Mouse (Mus musculus) heart, embryonic 11.5 days (tissue): ENCODE measurements around the gene Zbtb20. TPM values are rescaled to one million over a fixed set of nuclear protein-coding genes. Genes with fewer than 3 reads are reported as not detected.
A peak's percentile ranks its signal among the peaks of the same experiment; 100 is the strongest.

ENCODE experiments used
- ATAC-seq: fragments of 200-750 bp; cut with Nextera tagmentation; replicated peaks from 2 replicates; pipeline ENCODE4 v1.8.0; 2017; ENCODE audit warnings: moderate library complexity; ENCODE audit not compliant: insufficient number of reproducible peaks, low FRiP score, low TSS enrichment
- H3K27ac ChIP-seq: fragments of 300-500 bp; sonication (generic); 2 replicates; pipeline ENCODE4 v1.5.1; 2014; ENCODE audit warnings: mild to moderate bottlenecking, low read depth, low read length
- H3K27me3 ChIP-seq: fragments of 300-500 bp; sonication (generic); 2 replicates; pipeline ENCODE4 v1.6.1; 2014; ENCODE audit warnings: mild to moderate bottlenecking, low read length, mixed read lengths; ENCODE audit not compliant: control insufficient read depth, insufficient read depth
- H3K36me3 ChIP-seq: fragments of 300-500 bp; sonication (generic); 2 replicates; pipeline ENCODE4 v1.6.1; 2014; ENCODE audit warnings: mild to moderate bottlenecking, low read length, moderate library complexity, mixed read lengths; ENCODE audit not compliant: control insufficient read depth, insufficient read depth
- H3K4me1 ChIP-seq: fragments of 300-500 bp; sonication (generic); 2 replicates; pipeline ENCODE4 v1.6.1; 2014; ENCODE audit warnings: low read length; ENCODE audit not compliant: control insufficient read depth, insufficient read depth
- H3K4me2 ChIP-seq: fragments of 300-500 bp; sonication (generic); 2 replicates; pipeline ENCODE4 v1.6.1; 2014; ENCODE audit warnings: mild to moderate bottlenecking, moderate library complexity
- H3K4me3 ChIP-seq: fragments of 300-500 bp; sonication (generic); 2 replicates; pipeline ENCODE4 v1.5.1; 2014; ENCODE audit warnings: low read depth, low read length
- H3K9ac ChIP-seq: fragments of 300-500 bp; sonication (generic); 2 replicates; pipeline ENCODE4 v1.6.1; 2014; ENCODE audit warnings: mild to moderate bottlenecking, low read depth, low read length, moderate library complexity
- H3K9me3 ChIP-seq: fragments of 300-500 bp; sonication (generic); replicated peaks from 2 replicates; pipeline ENCODE4 v1.6.1; 2016; ENCODE audit warnings: low read length; ENCODE audit not compliant: control insufficient read depth
- WGBS: fragments of 180-500 bp; shearing (Covaris S2); extraction: QIAGEN DNeasy Blood & Tissue Kit; methylation state at CpG from one replicate; pipeline ENCODE4 v1.1.7; 2014; ENCODE audit not compliant: insufficient replicate concordance; 5-methylcytosine and 5-hydroxymethylcytosine counted together
- polyA plus RNA-seq: library from polyadenylated mRNA; unstranded; fragments of >200 nt; fragmentation: Nextera tagmentation; extraction: Ambion mirVana; gene quantifications from 2 replicates; pipeline ENCODE4 v1.2.1, GENCODE M21; 2014

Zbtb20 gene
- polyA plus RNA-seq: 38.2 and 39.0 TPM in 2 replicates

- 2% methylated on average over 4 of the region's 8 CpGs for WGBS
- ATAC-seq: no peak
- H3K36me3 ChIP-seq: no peaks in the 10 kb centered on the region
- H3K27ac ChIP-seq: peak within 1 kb of the TSS; percentile 98
- H3K4me2 ChIP-seq: peak within 1 kb of the TSS; percentile 83
- H3K9me3 ChIP-seq: no peaks in the 10 kb centered on the region
- H3K4me1 ChIP-seq: no peaks in the 10 kb centered on the region
- H3K27me3 ChIP-seq: no peaks in the 10 kb centered on the region
- H3K4me3 ChIP-seq: peak within 1 kb of the TSS; percentile 70
- H3K9ac ChIP-seq: peak within 1 kb of the TSS; percentile 83
Measured at GRCm38 (mm10) chr16:42875852-42875980, at the start of gene Zbtb20. Gene Zbtb20 (plus strand): TSS chr16:42875881.

- Histone ChIP-seq H3K27ac (no peak overlapping the region), H3K4me1 (no peaks in the 10 kb centered on the region), H3K4me3 (no peak overlapping the region), H3K27me3 (no peaks in the 10 kb centered on the region), H3K9me3 (no peaks in the 10 kb centered on the region), H3K9ac (no peak overlapping the region), H3K4me2 (no peak overlapping the region), H3K36me3 (no peaks in the 10 kb centered on the region)
- WGBS: 61% methylated on average over 5 of the region's 5 CpGs
- ATAC-seq: no peak
Measured at GRCm38 (mm10) chr16:42835940-42836339, 39.7 kb upstream of the Zbtb20 start.

GRCm38 (mm10) chr16:42836404-42837120, 39.1 kb upstream of the Zbtb20 start:
- no peak overlapping the region for H3K9ac ChIP-seq
- H3K27me3 ChIP-seq: no peaks in the 10 kb centered on the region
- no peaks in the 10 kb centered on the region for H3K36me3 ChIP-seq
- no peaks in the 10 kb centered on the region for H3K4me1 ChIP-seq
- H3K4me3 ChIP-seq: no peak overlapping the region
- H3K27ac ChIP-seq: no peak overlapping the region
- no peak for ATAC-seq
- H3K4me2 ChIP-seq: no peak overlapping the region
- WGBS: 46% methylated on average over 2 of the region's 2 CpGs
- no peaks in the 10 kb centered on the region for H3K9me3 ChIP-seq

GRCm38 (mm10) chr16:42838226-42838625, 37.5 kb upstream of the Zbtb20 start:
- no peaks in the 10 kb centered on the region for H3K27me3 ChIP-seq
- no peak overlapping the region for H3K27ac ChIP-seq
- WGBS: 85% methylated on average over 4 of the region's 4 CpGs
- no peaks in the 10 kb centered on the region for H3K4me1 ChIP-seq
- no peaks in the 10 kb centered on the region for H3K9me3 ChIP-seq
- no peak overlapping the region for H3K4me2 ChIP-seq
- ATAC-seq: no peak
- no peak overlapping the region for H3K9ac ChIP-seq
- no peak overlapping the region for H3K4me3 ChIP-seq
- H3K36me3 ChIP-seq: no peaks in the 10 kb centered on the region

- H3K4me3 ChIP-seq: no peak overlapping the region
- no peaks in the 10 kb centered on the region for H3K9me3 ChIP-seq
- ATAC-seq: no peak
- no peaks in the 10 kb centered on the region for H3K27me3 ChIP-seq
- no peaks in the 10 kb centered on the region for H3K4me1 ChIP-seq
- H3K27ac ChIP-seq: no peak overlapping the region
- H3K9ac ChIP-seq: no peak overlapping the region
- H3K36me3 ChIP-seq: no peaks in the 10 kb centered on the region
- no peak overlapping the region for H3K4me2 ChIP-seq
- WGBS: 69% methylated on average over 3 of the region's 3 CpGs
Measured at GRCm38 (mm10) chr16:42857564-42858183, 18.0 kb upstream of the Zbtb20 start.

- Histone ChIP-seq H3K9ac (no peak overlapping the region), H3K9me3 (no peaks in the 10 kb centered on the region), H3K27me3 (no peaks in the 10 kb centered on the region), H3K27ac (no peak overlapping the region), H3K4me1 (no peaks in the 10 kb centered on the region), H3K4me3 (no peak overlapping the region), H3K36me3 (no peaks in the 10 kb centered on the region), H3K4me2 (no peak overlapping the region)
- WGBS: 74% methylated on average over 4 of the region's 4 CpGs
- no peak for ATAC-seq
Measured at GRCm38 (mm10) chr16:42859251-42859650, 16.4 kb upstream of the Zbtb20 start.

GRCm38 (mm10) chr16:42863231-42863630, 12.4 kb upstream of the Zbtb20 start:
- Histone ChIP-seq H3K4me2 (no peak overlapping the region), H3K4me1 (no peaks in the 10 kb centered on the region), H3K4me3 (no peak overlapping the region), H3K9me3 (no peaks in the 10 kb centered on the region), H3K27ac (no peak overlapping the region), H3K36me3 (no peaks in the 10 kb centered on the region), H3K27me3 (no peaks in the 10 kb centered on the region), H3K9ac (no peak overlapping the region)
- no peak for ATAC-seq
- WGBS: 79% methylated on average over 2 of the region's 2 CpGs

GRCm38 (mm10) chr16:42866061-42866460, 9.6 kb upstream of the Zbtb20 start:
- Histone ChIP-seq H3K9ac (no peak overlapping the region), H3K4me2 (no peak overlapping the region), H3K27me3 (no peaks in the 10 kb centered on the region), H3K4me3 (no peak overlapping the region), H3K4me1 (no peaks in the 10 kb centered on the region), H3K36me3 (no peaks in the 10 kb centered on the region), H3K27ac (no peak overlapping the region), H3K9me3 (no peaks in the 10 kb centered on the region)
- ATAC-seq: no peak
- WGBS: 57% methylated on average over 1 of the region's 1 CpGs

- Histone ChIP-seq H3K4me1 (no peaks in the 10 kb centered on the region), H3K27ac (no peak overlapping the region), H3K4me2 (no peak overlapping the region), H3K27me3 (no peaks in the 10 kb centered on the region), H3K9ac (no peak overlapping the region), H3K36me3 (no peaks in the 10 kb centered on the region), H3K4me3 (no peak overlapping the region), H3K9me3 (no peaks in the 10 kb centered on the region)
- ATAC-seq: no peak
- 87% methylated on average over 5 of the region's 5 CpGs for WGBS
Measured at GRCm38 (mm10) chr16:42872101-42872500, 3.6 kb upstream of the Zbtb20 start.
